Mouse (Mus musculus) activated CD4-positive, CD25-positive, alpha-beta regulatory T cell, adult 4 months (primary cell): Measurements from ENCODE around the gene Mrpl4. TPM values are rescaled to one million over a fixed set of nuclear protein-coding genes. Genes with fewer than 3 reads are reported as not detected.
A peak's percentile ranks its signal among the peaks of the same experiment; 100 is the strongest.

Experiments
- ATAC-seq: one replicate; pipeline ENCODE4 v1.8.0; 2017
- polyA plus RNA-seq, 2 experiments: library from polyadenylated mRNA; unstranded; fragments of 100-300 nt; shearing (Covaris generic); gene quantifications; one replicate each; pipeline ENCODE4 v1.2.1; 2017

Mrpl4 gene
- polyA plus RNA-seq: 100 to 1,000 TPM; 100 to 103 TPM

DNA sequence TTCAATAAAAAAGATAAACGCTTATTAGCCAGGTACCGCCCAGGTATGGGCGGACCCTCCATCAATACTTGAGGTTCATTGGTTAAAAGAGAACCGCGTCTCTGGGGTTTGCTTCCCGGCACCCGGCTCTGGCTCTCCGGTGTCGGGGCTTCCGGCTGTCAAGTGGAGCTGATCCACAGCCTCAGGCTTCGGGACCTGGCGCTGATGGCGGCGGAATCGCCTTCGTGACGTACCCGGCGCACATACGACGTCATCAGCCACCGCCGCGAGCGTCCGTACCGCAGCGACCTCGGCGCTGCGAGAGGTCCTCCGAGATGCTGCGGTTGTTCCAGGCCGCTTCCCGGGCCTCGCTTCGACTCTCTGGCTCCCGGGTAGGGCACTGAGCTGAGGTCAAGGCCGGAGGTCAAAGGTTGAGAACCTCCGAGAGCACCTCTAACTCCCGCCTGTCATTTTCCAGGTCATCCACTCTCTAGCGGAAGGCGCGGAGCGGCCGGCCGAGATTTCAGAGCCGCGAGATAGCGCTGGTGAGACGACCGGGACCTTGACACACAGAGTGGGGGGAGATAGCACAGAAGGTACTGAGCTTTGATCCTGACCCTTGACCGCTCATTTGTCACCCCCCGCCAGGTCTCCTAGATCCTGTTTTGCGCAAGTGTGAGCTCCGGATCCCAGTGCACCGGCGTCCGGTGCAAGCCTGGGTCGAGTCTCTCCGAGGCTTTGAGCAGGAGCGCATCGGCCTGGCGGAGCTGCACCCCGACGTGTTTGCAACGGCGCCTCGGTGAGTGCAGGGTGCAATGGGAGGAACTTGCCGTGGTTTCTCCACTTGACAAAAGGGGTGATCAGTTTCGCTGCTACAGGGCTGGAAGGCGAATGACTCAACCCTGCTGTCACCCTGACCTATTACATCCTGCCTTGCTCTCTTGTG is at the start of gene Mrpl4:
Gene Mrpl4, plus strand, starts transcription at position 112 of the 925 bp plus-strand sequence.
- ATAC-seq: peak; percentile 77

- ATAC-seq: no peak
Observed at GRCm38 (mm10) chr9:20956989-20957388, 45.5 kb upstream of the Mrpl4 start.

- ATAC-seq: no peak
Observed at GRCm38 (mm10) chr9:20959430-20959938, 43.1 kb upstream of the Mrpl4 start, which contains the start of gene Dnmt1. Dnmt1 (minus strand) TSS chr9:20959888.

- peak; percentile 93 for ATAC-seq
Observed at GRCm38 (mm10) chr9:20961557-20961956, 41.0 kb upstream of the Mrpl4 start.

GRCm38 (mm10) chr9:20965606-20966005 is 36.9 kb upstream of the Mrpl4 start:
- ATAC-seq: no peak

DNA sequence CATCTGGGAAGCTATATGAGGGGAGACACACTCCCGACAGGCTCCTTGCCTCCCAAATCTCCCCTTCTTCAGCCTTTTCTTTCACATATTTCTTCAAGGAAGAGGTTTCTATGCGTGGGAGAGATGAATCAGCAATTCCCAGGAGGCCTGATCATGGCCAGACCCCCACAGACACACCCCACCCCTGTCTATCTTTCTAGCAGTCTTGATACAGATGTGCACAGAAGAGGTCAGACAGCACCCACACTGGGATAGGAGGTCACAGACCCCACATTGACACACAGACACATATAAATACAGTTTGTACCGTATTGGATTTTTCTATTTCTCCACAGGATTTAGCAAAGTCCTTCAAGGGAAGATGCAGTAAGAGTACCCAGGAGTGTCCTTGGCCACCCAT is 36.5 kb upstream of the Mrpl4 start:
- ATAC-seq: no peak

- ATAC-seq: no peak
Observed at GRCm38 (mm10) chr9:20966747-20967146, 35.8 kb upstream of the Mrpl4 start.

DNA sequence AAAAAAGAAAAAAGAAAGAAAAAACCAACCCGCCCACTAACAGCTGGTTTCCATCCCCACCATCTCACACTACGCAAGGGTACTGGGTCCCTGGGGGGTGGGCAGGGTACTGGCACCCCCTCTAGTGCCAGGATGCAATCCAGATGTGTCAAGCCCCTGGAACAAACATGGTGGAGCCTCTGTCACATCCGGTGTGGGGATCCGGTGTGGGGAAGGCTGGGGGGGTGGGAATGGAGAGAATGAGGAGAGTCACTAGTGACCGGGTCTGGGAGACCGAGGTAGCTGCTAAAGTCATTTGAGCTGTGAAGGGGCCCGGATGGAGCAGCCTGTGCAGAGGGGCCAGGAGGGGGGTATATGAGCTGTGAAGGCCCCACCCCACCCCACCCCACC is 30.8 kb upstream of the Mrpl4 start:
- ATAC-seq: no peak

DNA sequence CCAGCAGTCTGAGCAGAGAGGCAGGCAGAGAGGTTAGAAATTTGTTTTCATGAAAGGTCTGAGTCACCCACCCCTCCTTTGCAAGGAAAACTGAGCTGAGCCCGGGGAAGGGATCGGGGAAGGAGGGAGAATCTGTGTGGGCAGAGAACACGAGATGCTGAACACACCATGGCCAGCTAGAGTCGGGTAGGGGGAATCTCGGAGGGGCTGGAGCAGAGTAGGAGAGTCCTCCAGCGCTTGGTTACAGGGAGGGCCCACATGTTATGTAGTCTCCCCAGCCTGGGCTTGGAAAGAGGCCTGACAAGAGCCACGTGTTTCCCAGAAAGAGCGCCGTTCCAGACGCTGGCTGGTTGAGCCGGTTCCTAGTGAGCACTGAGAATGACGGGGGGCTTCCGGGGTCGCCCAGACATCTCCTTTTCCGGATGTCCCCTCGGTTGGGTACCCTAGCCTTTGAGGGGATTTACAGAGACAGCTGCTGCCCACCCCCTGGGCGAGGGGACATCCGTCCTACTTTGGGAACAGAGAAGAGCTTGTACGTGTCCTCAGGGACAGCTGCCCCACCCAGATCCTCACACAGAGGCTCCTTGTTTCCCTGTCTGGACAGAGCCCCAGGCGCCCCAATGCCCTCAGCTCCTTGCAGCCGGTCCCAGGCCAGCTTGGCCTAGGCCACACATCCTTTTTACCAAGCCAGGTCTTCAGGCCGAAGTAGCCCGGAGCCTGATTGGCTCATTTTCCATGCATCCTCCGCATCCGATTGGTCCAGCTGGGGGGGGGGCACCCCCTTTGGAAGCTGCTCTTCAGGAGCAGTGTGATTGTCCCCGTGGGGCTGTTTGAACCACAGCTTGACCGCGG is 30.2 kb upstream of the Mrpl4 start:
- ATAC-seq: no peak

DNA sequence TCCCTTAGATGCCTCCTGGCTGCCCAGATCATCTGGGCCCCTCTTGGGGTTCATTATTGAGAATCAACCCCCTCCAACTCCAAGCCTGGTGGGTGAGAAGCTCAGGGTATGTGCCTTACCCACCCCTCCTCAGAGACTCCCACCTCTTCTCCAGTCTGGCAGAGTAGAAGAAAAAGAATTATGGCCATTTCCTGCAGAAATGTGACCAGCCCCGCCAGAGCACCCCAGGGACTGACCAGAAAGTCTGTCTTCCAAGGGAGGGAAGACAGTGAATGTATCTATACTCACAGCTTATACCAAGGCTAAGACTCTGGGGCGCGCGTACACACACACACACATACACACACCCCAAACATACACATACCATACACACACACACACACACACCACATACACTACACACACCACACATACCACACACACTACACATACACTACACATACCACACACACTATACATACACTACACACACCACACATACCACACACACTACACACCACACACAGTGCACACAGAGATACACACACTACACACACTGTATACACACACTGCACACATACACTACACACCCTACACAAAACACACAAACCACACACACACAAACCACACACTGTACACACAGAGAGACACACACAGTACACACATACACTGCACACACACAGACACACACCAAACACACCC is 29.4 kb upstream of the Mrpl4 start:
- no peak for ATAC-seq

DNA sequence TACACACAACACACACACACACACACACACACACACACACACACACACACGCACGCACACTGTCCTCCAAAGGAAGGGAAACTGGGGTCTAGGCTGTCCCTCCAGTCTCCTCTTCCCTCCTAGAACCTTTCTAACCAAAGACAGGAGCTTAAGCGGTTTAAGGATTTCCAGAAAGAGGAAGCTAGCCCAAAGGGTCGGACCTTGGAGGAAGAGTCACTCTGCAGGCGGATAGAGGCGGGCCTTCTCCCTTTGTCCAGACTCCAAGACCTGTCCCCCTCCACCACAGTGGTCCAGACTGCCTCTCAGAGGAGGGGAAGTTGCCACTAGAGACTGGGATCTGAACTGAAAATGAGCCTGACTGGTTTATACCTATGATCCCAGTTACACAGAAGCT is 28.9 kb upstream of the Mrpl4 start:
- ATAC-seq: no peak

DNA sequence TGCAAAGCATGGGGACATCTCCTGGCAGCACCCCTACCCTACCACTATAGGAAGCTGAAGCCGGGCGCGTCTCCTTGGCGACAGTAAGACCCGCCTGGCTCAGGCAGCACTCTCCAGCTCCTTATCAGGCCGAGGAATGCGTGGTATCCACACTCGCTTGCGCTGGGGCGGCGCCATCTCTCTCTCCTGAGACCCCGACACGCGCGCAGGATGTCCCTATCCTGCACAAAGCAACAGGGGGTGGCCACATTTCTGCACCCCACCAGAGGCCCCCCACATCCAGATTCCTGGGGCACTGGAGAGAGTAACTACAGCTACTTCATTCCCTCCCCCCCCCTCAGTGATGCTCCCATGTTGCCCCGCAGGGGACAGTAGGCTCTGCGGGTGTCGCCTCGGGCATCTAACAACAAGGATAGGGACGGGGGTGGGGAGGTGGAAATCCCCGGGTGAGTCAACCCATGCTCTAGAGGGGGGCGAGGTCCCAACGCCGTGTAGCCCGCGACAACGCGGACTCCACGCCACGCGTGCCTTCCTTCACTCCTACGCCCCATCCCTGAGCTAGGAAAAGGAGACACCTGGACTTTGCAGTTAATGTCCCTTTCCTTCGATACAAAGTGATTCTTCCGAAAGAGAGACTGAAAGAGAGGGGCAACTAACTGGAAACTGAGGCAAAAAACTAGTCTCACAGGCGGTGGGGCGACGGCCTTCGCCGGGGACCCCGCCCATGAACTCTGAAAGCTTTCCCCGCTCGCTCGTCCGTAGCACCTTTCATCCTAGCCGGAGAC is 26.9 kb upstream of the Mrpl4 start:
- peak; percentile 60 for ATAC-seq

DNA sequence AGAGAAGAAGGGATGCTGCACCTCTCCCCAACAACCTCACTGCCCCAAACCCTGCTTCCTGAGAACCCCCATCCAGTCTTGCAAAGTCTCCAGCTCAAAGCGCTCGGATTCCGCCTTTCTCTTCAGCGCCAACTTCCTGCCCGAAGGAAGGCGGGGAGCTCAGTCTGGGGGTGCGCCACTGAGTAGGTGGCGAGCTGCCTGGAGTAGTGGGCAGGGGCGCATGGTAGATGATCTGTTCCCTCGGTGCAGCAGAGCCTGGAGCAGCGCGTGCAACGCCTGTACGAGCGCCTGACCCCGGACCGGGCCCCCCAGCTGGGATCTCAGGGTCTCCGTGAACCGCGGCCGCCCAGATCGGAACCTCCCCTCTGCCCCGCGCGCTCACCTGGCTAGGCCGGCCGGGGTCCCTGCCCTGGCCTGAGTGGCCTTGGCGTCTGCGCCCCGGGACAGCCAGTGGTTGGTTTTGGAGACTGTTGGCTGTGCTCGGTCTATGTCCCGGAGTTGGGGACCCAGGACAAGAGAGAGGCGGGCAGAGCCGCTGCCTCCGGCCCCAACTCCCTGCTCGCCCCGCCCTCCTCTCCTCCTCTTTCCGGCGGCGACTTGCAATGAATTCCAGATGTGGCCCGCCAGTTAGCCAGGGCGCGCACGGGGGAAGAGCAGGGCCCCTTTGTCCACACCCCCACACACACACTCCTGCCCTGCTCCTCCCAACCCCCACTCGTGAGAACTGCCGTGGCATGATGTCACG is 26.1 kb upstream of the Mrpl4 start, which contains the start of gene S1pr2:
Gene S1pr2, minus strand, starts transcription at position 566 of the 745 bp plus-strand sequence.
- ATAC-seq: peak; percentile 68

DNA sequence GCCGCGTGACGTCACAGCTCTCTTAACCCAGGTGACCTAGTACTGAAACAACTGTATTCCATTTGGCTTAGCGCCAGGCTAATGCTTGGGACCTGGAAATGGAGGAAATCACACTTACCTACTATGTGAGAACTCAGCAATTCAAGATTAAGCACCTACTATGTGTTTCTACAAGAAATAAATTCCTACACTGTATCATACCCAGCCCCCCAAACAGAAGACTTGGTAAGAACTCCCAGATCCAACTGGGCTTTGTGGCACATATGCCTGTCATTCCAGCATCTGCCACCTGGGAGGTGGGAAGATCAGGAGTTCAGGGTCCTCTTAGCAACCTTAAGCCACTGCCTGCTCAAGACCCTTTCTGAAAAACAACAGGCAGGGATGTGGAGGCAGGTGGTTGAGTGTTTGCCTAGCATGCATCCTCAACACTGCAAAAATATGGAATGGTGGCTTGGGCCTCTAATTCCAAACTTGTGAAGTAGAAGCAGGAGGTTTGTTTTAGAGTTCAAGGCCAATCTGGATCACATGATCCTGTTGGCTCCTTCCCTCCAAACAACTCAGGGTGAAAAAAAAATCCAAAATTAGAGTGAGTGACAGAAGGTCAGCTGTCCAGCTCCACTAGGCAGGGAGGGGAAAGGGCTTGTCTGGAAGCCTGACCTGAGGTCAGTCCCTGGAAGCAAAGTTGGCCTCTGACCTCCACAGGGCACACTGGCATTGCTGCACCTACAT is 25.4 kb upstream of the Mrpl4 start:
- ATAC-seq: peak; percentile 56

DNA sequence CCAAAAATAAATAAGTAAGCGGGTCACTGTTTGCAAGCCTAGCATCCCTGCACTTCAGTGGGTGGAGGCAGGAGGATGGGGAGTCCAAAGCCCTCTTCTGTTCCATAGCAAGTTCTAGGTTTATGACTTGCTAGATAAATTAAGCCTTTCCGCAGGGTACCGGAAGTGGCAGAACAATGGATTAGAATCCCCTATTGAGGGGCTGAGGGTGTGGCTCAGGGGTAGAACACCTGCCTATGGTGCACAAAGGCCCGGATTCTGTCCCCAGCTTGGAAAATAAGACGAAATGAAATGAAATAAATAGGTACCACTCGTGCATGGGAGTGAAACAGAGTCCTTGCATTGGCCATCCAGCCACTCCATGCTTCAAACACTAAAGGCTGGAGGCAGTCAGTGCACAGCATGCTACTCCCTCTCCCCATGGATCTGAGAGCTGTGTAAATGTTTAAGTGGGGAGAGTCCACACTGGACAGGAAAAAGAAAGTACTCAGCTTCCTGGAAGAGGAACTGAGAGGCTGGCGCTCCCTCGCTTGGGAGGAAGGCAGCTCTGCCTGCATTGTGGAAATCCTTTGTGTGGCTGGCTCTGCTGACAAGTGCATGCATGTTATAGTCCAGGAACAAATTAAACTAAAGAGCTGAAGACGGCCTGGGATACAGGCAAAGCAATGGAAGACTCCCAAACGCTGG is 24.0 kb upstream of the Mrpl4 start:
- no peak for ATAC-seq

GRCm38 (mm10) chr9:20979181-20979580 is 23.4 kb upstream of the Mrpl4 start:
- no peak for ATAC-seq

DNA sequence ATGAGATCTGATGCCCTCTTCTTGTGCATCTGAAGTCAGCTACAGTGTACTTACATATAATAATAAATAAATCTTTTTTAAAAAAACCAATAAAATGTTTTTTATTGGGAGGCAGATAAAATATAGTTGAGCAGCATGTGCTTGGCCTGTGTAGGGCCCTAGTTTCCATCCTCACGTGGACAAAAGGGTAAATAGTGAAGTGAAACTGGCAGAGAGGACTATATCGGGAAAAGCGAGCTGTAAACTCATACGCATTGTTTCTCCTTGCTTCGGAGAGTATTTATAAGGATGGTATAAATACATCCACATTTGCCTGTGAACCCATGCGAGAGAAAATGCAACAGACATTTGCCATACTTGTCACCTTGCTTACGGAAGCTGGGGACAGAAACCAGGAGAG is 22.8 kb upstream of the Mrpl4 start:
- ATAC-seq: no peak

DNA sequence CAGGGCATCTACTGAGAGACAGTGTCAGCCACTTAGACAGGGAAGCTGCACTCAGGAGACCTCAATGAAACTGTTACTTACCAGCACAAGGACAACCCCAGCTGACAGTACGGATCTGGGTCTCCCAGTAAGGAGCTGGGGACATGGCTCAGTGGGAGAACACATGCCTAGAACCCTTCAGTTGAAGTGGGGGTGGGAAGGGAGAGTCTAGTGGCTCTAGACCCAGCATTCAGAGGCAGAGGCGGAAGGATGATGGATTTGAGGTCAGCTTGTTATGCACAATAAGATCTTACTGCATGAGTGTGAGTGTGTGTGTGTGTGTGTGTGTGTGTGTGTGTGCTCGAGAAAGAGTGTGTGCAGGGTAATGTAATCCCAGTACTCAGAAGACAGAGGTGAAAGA is 20.4 kb upstream of the Mrpl4 start:
- no peak for ATAC-seq

DNA sequence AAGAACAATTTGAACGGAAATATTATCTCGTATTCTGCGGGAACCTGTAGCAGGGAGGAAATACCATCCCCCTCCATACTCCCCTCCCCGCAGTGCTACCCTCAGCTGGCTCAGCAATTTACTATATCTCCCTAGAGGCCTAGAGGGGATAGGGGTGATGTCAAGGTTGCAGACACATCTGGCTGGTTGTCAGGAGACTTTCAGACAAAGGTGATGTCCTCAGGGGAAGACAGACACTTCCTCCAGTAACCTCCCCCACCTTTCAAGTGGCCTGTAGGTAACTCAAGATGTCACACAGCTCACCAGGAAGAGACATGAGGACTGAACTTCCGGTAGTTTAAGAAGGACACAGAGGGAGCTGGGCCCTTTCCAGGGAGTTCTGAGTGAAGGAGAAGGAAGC is 19.4 kb upstream of the Mrpl4 start:
- peak; percentile 66 for ATAC-seq
